Mouse (Mus musculus) embryonic facial prominence, embryonic 15.5 days (tissue): ENCODE measurements at regions not wholly inside any gene's neighbourhood (a gene's known extent, or its start where the extent isn't known, plus 50 kb on each side); places are given as distances from the start of the nearest gene placed in this dataset.

ENCODE experiments used
- ATAC-seq: fragments of 200-750 bp; cut with Nextera tagmentation; 2 replicates; pipeline ENCODE4 v1.8.0; 2017; ENCODE audit warnings: low read depth, moderate TSS enrichment; ENCODE audit not compliant: insufficient number of reproducible peaks, low FRiP score, low TSS enrichment
- H3K27ac ChIP-seq: fragments of 300-500 bp; sonication (generic); replicated peaks from 2 replicates; pipeline ENCODE4 v1.5.1; 2015; ENCODE audit warnings: mild to moderate bottlenecking, inconsistent platforms
- H3K27me3 ChIP-seq: fragments of 300-500 bp; sonication (generic); 2 replicates; pipeline ENCODE4 v1.6.1; 2015; ENCODE audit warnings: inconsistent platforms
- H3K36me3 ChIP-seq: fragments of 300-500 bp; sonication (generic); 2 replicates; pipeline ENCODE4 v1.6.1; 2015; ENCODE audit warnings: mild to moderate bottlenecking, inconsistent platforms
- H3K4me1 ChIP-seq: fragments of 300-500 bp; sonication (generic); 2 replicates; pipeline ENCODE4 v1.6.1; 2015; ENCODE audit warnings: inconsistent platforms
- H3K4me2 ChIP-seq: fragments of 300-500 bp; sonication (generic); replicated peaks from 2 replicates; pipeline ENCODE4 v1.6.1; 2015; ENCODE audit warnings: mild to moderate bottlenecking, inconsistent platforms
- H3K4me3 ChIP-seq: fragments of 300-500 bp; sonication (generic); replicated peaks from 2 replicates; pipeline ENCODE4 v1.5.1; 2015; ENCODE audit warnings: mild to moderate bottlenecking, inconsistent platforms
- H3K9ac ChIP-seq: fragments of 300-500 bp; sonication (generic); 2 replicates; pipeline ENCODE4 v1.6.1; 2015; ENCODE audit warnings: inconsistent platforms
- H3K9me3 ChIP-seq: fragments of 300-500 bp; sonication (generic); replicated peaks from 2 replicates; pipeline ENCODE4 v1.6.1; 2016; ENCODE audit warnings: inconsistent platforms
- WGBS: fragments of 180-500 bp; shearing (Covaris S2); methylation state at CpG from one replicate; pipeline ENCODE4 v1.1.7; 2015; 5-methylcytosine and 5-hydroxymethylcytosine counted together

DNA sequence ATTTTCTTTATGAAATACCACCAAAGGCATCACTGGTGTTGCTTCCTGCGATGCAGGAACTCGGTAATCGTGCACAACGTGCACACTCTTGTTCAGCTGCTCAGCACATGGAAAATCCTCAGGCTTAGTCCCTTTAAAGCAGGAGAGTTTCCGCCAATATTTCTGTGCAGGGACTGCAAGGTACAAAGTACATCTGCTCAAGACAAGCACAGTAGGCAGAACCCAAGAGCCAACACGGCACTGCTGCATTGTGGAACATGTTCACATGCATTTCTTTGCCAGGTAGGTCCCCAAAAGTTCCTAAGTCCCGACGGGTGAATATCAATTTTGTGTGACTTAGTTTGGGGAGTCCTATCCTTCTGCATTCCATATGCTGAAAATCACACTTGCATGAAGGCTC, 808.0 kb upstream of the Pou3f3 start:
- peak overlapping the region; percentile 44; the same call in 1 of the 2 replicates for H3K27ac ChIP-seq
- no peaks in the 10 kb centered on the region for H3K27me3 ChIP-seq
- no peak overlapping the region for H3K9ac ChIP-seq
- no peaks in the 10 kb centered on the region for H3K36me3 ChIP-seq
- no peaks in the 10 kb centered on the region for H3K9me3 ChIP-seq
- H3K4me1 ChIP-seq = peaks cover 23% of the 10 kb centered on the region
- 58% methylated on average over 8 of the region's 8 CpGs for WGBS
- no peak overlapping the region for H3K4me3 ChIP-seq
- no peak for ATAC-seq
- H3K4me2 ChIP-seq = no peak overlapping the region

DNA sequence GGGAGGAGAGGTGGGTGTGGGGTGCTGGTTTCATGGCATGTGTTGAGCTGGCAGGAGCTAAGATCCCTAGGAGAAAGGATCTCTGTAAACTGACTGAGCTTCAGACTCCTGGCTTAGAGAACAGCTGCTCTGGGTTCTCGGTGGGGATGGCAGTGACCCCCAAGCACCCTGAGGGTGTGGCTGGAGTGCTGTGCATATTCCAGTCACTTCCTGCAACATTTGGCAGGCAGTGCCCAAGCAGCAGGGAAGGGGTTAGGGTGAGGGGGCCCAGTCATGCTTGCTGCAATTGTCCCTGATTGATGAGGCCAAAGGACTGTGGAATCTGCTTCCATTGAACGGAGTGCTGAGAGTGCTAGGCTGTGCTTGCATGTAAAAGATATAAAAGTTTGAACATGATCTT, 807.4 kb upstream of the Pou3f3 start:
- Histone ChIP-seq H3K4me1 (peaks cover 24% of the 10 kb centered on the region), H3K36me3 (no peaks in the 10 kb centered on the region), H3K4me2 (no peak overlapping the region), H3K27me3 (no peaks in the 10 kb centered on the region), H3K9me3 (no peaks in the 10 kb centered on the region), H3K4me3 (no peak overlapping the region), H3K9ac (no peak overlapping the region), H3K27ac (no peak overlapping the region; the same call in 1 of the 2 replicates)
- 11% methylated on average over 2 of the region's 2 CpGs for WGBS
- 0 out of 2 replicates have a peak, but pooled peaks have one; percentile 39 for ATAC-seq

DNA sequence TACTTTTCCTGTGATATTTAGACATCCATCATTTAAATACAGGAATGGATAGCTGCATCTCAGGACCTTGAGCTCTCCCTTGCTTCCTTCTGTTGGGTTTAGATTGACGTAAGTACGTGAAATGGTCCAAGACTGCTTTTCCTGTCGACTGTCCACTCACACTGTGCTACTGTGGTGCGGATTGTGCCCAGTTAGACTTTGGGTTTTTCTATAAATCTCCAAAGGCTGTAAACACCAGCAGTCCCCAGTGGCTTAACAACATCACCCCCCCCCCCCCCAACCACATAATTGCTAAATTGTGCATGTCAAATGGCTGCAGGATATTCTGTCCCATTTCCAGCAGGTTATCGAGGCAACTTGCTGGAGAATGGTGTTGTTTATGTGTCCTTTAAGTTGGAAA, 806.6 kb upstream of the Pou3f3 start:
- Histone ChIP-seq H3K4me2 (no peak overlapping the region), H3K27ac (no peak overlapping the region), H3K4me1 (peaks cover 24% of the 10 kb centered on the region), H3K9ac (no peak overlapping the region), H3K36me3 (no peaks in the 10 kb centered on the region), H3K9me3 (no peaks in the 10 kb centered on the region), H3K27me3 (no peaks in the 10 kb centered on the region), H3K4me3 (no peak overlapping the region)
- 50% methylated on average over 5 of the region's 5 CpGs for WGBS
- ATAC-seq = no peak

DNA sequence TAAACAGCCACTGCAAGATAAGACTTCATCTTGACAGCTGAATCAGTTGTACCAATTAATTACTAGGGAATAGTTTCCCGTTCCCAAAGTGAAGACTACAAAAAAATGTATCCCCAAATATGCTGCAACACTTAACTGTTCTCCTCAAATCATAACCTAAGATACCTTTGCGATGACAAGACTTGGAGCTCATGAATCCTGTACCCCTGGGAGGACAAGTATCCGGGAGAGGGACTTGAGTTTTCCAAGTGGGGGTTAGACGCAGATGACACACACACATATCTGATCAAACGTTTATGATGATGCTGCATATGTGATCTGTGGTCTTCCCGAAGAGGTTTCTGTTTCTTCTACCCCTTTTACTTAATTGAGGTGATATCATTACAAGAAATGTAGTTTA, 805.6 kb upstream of the Pou3f3 start:
- no peak overlapping the region for H3K27ac ChIP-seq
- no peaks in the 10 kb centered on the region for H3K27me3 ChIP-seq
- ATAC-seq = no peak
- no peak overlapping the region for H3K4me2 ChIP-seq
- H3K4me1 ChIP-seq = peaks cover 24% of the 10 kb centered on the region
- no peaks in the 10 kb centered on the region for H3K9me3 ChIP-seq
- 47% methylated on average over 6 of the region's 6 CpGs for WGBS
- no peaks in the 10 kb centered on the region for H3K36me3 ChIP-seq
- H3K9ac ChIP-seq = no peak overlapping the region
- H3K4me3 ChIP-seq = no peak overlapping the region

DNA sequence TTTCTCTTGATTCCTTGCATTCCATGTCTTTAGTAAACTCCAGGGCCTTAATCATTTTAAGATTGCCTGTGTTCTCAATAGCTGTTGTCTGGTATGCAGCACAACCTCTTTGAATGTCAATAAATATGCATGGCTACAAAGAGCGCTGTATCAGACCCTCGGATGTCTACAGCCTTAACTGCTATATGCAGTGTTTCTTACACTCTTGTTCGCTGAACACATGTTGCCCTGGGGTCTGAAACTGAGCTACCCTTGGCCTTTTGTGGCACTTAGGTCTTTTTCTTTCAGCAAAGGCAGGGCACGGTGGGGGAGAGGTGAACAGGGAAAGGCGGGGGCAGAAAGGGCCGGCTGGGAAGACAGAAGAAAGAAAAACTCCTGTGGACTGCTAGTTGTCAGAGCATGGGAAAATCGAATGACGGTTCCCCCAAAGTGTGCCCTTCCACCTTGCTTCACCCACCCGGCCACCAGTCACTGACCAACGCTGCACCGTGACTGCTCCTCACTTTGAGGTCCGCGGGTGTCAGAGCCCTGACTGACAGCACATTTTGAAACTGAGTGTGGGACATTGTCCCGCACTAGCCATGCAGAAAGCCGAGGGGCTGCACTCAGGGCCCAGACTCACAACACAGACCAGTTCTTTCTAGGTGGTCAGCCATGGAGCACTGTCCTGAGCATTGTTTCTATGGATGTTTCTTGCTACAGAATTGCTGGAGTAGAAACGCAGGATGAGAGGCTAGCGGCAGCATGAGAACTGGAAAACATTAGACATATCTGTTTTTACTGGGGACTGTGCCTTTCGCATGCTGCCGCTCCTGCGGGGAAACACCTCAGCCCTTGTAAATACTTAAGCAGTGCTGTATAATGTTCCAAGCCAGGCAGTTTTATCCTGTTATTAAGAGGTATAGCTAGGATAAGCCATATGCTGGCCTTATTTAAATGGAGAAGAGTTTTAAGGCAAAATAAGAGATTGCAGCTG, 804.6 kb upstream of the Pou3f3 start:
- WGBS = 49% methylated on average over 20 of the region's 20 CpGs
- H3K4me1 ChIP-seq = peaks cover 24% of the 10 kb centered on the region
- no peaks in the 10 kb centered on the region for H3K36me3 ChIP-seq
- no peaks in the 10 kb centered on the region for H3K27me3 ChIP-seq
- no peak overlapping the region for H3K27ac ChIP-seq
- ATAC-seq = no peak
- H3K9ac ChIP-seq = no peak overlapping the region
- peak overlapping the region; percentile 19 for H3K4me2 ChIP-seq
- H3K4me3 ChIP-seq = no peak overlapping the region
- H3K9me3 ChIP-seq = no peaks in the 10 kb centered on the region

DNA sequence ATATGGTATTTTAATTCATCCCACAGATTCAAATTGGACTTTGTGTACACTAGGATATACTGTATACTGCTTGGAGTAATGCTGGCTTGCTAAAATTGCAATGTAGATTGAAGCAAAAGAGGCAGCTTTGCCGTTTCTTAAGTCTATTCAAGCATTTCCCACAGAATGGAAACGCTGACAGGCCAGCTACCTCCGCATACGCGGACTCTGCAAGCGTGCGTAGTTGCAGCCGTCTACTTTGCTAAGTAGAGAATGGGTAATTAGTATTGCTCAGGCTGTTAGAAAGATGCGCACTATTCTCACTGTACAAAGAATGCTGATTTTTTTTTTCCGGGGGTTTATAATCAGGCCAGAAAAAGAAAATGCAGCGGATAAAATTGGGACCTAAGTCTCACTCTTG, 803.8 kb upstream of the Pou3f3 start:
- H3K4me2 ChIP-seq = no peak overlapping the region
- no peak overlapping the region for H3K9ac ChIP-seq
- H3K27me3 ChIP-seq = no peaks in the 10 kb centered on the region
- H3K9me3 ChIP-seq = no peaks in the 10 kb centered on the region
- H3K36me3 ChIP-seq = no peaks in the 10 kb centered on the region
- ATAC-seq = no peak
- H3K4me3 ChIP-seq = no peak overlapping the region
- 54% methylated on average over 11 of the region's 11 CpGs for WGBS
- H3K4me1 ChIP-seq = peaks cover 24% of the 10 kb centered on the region
- H3K27ac ChIP-seq = no peak overlapping the region

DNA sequence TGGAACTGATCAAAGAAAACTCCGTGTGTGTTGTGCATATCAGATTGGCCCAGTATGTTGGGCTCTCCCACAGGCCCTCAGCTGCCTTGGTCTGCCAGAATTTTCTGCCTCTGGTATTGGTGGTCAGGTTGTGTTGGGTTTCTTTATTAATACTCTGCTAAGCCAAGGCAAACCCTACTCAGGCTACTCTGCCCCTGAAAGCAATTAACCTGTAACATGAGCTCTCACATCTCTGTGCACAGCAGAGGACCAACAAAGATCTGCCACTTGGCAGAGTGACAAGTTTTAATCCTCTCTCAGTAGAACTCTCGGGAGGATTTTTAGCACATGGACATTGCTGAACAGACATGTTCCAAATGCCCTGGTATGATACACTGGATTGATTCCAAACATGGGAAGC, 803.2 kb upstream of the Pou3f3 start:
- Histone ChIP-seq H3K36me3 (no peaks in the 10 kb centered on the region), H3K27ac (no peak overlapping the region), H3K4me1 (peaks cover 24% of the 10 kb centered on the region), H3K4me3 (no peak overlapping the region), H3K9me3 (no peaks in the 10 kb centered on the region), H3K27me3 (no peaks in the 10 kb centered on the region), H3K9ac (no peak overlapping the region), H3K4me2 (no peak overlapping the region)
- ATAC-seq = peak; percentile 80
- 12% methylated on average over 2 of the region's 2 CpGs for WGBS

DNA sequence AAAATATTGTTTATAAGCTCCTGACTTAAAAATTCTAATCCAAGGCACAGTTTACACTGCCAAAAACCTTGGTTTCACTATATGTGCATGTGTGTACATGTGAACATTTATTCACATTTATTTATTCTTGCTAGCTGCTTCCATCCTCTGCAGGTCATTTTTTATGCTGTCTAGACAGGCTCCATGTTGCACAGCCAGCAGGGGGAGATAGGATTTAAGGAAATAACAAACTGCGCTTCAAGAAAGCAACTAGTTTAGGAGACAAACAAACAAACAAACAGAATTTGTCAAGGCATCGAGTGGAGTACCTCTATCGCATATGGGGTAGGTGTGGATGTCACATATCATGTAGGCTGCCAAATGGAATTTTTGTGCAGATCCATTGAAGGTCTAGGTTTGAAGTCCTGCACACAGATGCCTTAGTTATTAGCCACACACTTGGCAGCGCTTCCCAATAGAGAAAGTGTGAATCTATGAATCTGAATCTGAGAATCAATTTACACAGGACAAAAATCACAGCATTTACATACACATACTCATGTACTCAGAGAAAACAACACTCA, 797.7 kb upstream of the Pou3f3 start:
- Histone ChIP-seq H3K36me3 (no peaks in the 10 kb centered on the region), H3K4me2 (no peak overlapping the region), H3K9me3 (no peaks in the 10 kb centered on the region), H3K9ac (no peak overlapping the region), H3K27ac (no peak overlapping the region), H3K4me1 (no peaks in the 10 kb centered on the region), H3K4me3 (no peak overlapping the region), H3K27me3 (no peaks in the 10 kb centered on the region)
- ATAC-seq = no peak
- WGBS = 56% methylated on average over 4 of the region's 4 CpGs

DNA sequence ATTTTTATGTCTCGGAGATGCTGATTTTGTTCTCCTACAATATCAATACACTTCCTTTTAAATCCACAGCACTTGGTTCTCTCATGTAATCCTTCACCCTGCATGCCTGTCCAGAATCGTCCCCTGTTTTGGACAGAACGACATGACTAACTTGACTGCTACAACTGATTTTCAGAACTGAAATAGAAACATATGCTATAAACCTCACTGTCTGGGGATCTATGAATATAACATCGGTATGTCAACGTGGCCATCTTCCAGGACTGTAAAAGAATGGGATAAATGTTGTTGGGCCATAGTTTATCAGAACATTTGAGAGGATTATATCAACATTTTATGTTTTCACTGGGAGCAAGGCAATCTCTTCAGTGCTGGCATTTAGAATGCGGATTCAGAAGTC, 795.2 kb upstream of the Pou3f3 start:
- Histone ChIP-seq H3K27me3 (no peaks in the 10 kb centered on the region), H3K27ac (no peak overlapping the region), H3K9me3 (no peaks in the 10 kb centered on the region), H3K4me2 (no peak overlapping the region), H3K9ac (no peak overlapping the region), H3K36me3 (no peaks in the 10 kb centered on the region), H3K4me3 (no peak overlapping the region), H3K4me1 (no peaks in the 10 kb centered on the region)
- WGBS = 65% methylated on average over 6 of the region's 6 CpGs
- no peak for ATAC-seq

DNA sequence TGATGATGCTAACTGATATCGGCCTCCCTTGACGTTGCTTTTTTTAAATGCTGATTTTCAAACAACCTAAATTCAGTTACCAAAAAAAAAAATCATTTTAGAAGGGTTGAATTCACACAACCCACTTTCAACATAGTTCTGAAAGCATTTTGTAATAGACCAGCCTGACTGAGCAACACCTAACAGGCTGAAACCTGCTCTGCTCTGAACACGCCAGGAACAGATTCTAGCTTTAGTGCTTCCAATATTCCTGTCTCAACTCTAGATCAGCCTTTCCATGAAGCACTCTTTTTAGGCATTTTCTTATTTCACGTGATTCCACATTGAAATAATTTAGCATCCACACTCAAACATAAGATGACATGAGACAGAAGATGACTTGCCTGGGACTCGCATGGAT, 789.6 kb upstream of the Pou3f3 start:
- Histone ChIP-seq H3K27me3 (no peaks in the 10 kb centered on the region), H3K4me3 (no peak overlapping the region), H3K4me1 (no peaks in the 10 kb centered on the region), H3K27ac (no peak overlapping the region), H3K9me3 (no peaks in the 10 kb centered on the region), H3K4me2 (no peak overlapping the region), H3K36me3 (no peaks in the 10 kb centered on the region), H3K9ac (no peak overlapping the region)
- ATAC-seq = no peak
- 57% methylated on average over 5 of the region's 5 CpGs for WGBS

DNA sequence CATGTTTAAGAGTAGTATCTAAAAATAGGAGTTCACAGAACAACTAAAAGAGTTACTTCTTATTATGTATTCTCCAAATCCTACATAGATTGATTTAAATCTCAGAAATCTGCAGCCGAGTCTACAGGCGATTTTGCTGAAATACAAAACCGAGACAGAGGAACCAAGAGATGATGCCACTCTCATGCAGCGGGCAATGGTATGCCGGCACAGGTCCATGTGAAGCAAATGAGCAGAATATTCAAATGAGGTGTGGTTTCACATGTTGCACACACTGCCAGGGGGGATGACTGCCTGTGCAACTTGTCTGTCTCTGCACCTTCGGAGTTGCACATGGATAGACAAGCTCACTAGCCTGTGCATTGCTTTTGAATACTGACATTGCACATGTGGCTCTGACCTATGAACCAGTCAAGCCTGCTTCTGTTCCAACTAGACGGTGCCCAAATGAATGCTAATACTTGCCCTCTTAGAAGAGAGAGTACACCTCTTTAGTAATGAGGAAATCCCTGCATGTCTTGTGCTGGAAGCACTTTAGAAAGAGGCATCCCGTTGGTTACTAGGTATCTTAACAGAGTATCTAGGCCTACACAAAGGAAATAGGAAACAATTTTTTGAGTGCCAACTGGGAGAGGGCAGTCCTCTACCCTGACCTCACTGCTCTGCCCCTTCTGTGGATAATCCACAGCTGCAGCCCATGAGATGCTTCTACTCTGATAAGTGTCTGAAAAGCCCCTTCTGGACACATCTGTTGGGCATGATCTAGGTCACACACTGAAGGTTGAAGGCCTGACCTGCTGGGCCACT, 787.4 kb upstream of the Pou3f3 start:
- H3K4me2 ChIP-seq = no peak overlapping the region
- no peak overlapping the region for H3K27ac ChIP-seq
- no peaks in the 10 kb centered on the region for H3K36me3 ChIP-seq
- no peaks in the 10 kb centered on the region for H3K9me3 ChIP-seq
- no peak overlapping the region for H3K4me3 ChIP-seq
- no peaks in the 10 kb centered on the region for H3K4me1 ChIP-seq
- 74% methylated on average over 8 of the region's 8 CpGs for WGBS
- no peaks in the 10 kb centered on the region for H3K27me3 ChIP-seq
- no peak overlapping the region for H3K9ac ChIP-seq
- no peak for ATAC-seq
